10 mouse cellular contexts compared by ENCODE assay signal in the genomic region with DNA sequence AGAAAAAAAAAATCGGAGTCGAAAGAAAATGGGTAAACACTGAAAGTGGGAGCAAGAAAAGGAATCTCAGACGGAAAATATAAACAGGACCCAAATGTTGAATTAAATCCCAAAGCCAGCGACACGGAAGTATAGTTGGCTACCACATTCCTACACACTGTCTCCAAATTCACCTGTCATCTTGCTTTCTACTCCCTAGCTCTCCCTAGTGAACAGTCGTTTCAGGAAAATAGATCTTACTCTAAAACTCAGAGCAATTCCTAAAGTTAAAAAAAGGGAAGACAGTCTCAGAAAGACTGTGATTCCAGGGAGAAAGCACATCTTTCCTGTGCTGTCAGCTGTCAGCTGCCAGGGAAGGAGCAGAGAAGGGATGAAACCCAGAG. TPM values are rescaled to one million over a fixed set of nuclear protein-coding genes. Genes with fewer than 3 reads are reported as not detected.
DNase-seq lines count a peak whose midpoint lies in the region; ATAC-seq and TF ChIP-seq lines count a peak whose summit lies in the region.
"Had no signal": no experiment of that assay in that cellular context is flagged by ENCODE, and none has a peak within 500 bp of the region (broad histone marks: within the 10 kb centered on the region; RNA-seq: fewer than 3 reads in every experiment).

No protein-coding gene starts in this region.

- peak overlapping the region; percentile 42 for H3K4me3 ChIP-seq in heart, embryonic 11.5 days (ENCODE audit: low read depth, low read length)
- 0 out of 2 replicates have a peak overlapping the region, but pooled peaks have one; percentile 37 for H3K4me3 ChIP-seq in ES-Bruce4 (ENCODE audit: low read depth, low read length)
- peak overlapping the region; percentile 43 for H3K4me3 ChIP-seq in hindbrain, embryonic 11.5 days (ENCODE audit: low read depth, low read length)
- H3K4me3 ChIP-seq in liver, postnatal 0 days (ENCODE audit: low read depth, low read length): no peak overlapping the region
- H3K4me3 ChIP-seq: gastrocnemius, adult 2 months; megakaryocyte, embryonic 14.5 days had no signal

- H3K4me1 ChIP-seq in heart, embryonic 11.5 days (ENCODE audit: control insufficient read depth, insufficient read depth, low read length): no peaks in the 10 kb centered on the region
- H3K4me1 ChIP-seq in ES-Bruce4 (ENCODE audit: control insufficient read depth, insufficient read depth, low read length): no peaks in the 10 kb centered on the region
- 0 out of 2 replicates have a peak, but pooled peaks cover 2% of the 10 kb centered on the region for H3K4me1 ChIP-seq in hindbrain, embryonic 11.5 days (replicated peaks; ENCODE audit: control insufficient read depth, insufficient read depth, low read length)
- H3K4me1 ChIP-seq in liver, postnatal 0 days (ENCODE audit: insufficient read depth): no peaks in the 10 kb centered on the region

- TF ChIP-seq CTCF in ES-Bruce4 (IDR thresholded peaks at IDR 0.05; ENCODE audit: low read depth, low read length): no peak
- no peak for TF ChIP-seq CTCF in liver, postnatal 0 days (IDR thresholded peaks at IDR 0.05; ENCODE audit: low read depth)

- DNase-seq in heart, adult 11 months: no peak
- DNase-seq in hindbrain, embryonic 11.5 days (ENCODE audit: low spot score): no peak
- no peak for DNase-seq in liver, postnatal 0 days
- DNase-seq in T-cell, adult 2 months (ENCODE audit: low spot score): no peak
- DNase-seq in thymus, postnatal 36 days: no peak
- no peak for DNase-seq in gastrocnemius, postnatal 4 days (ENCODE audit: low spot score in 2 of 2)

- H3K27ac ChIP-seq in heart, embryonic 11.5 days (ENCODE audit: low read depth, low read length): no peak overlapping the region
- no peak overlapping the region for H3K27ac ChIP-seq in ES-Bruce4 (ENCODE audit: insufficient read depth, low read length)
- no peak overlapping the region for H3K27ac ChIP-seq in hindbrain, embryonic 11.5 days (ENCODE audit: low read depth, low read length)
- H3K27ac ChIP-seq in liver, postnatal 0 days (ENCODE audit: low read depth): no peak overlapping the region
- H3K27ac ChIP-seq: gastrocnemius, adult 2 months had no signal

- no peak overlapping the region for H3K9ac ChIP-seq in heart, embryonic 11.5 days (ENCODE audit: low read depth, low read length)
- H3K9ac ChIP-seq in ES-Bruce4 (ENCODE audit: low read depth, poor library complexity, severe bottlenecking): no peak overlapping the region
- no peak overlapping the region for H3K9ac ChIP-seq in hindbrain, embryonic 11.5 days (ENCODE audit: low read depth, low read length)
- no peak overlapping the region for H3K9ac ChIP-seq in liver, postnatal 0 days (replicated peaks)

- 56% methylated on average over 6 of the region's 6 CpGs for WGBS in heart, embryonic 11.5 days (ENCODE audit: insufficient replicate concordance)
- 59% methylated on average over 6 of the region's 6 CpGs for WGBS in hindbrain, embryonic 11.5 days
- 48% methylated on average over 6 of the region's 6 CpGs for WGBS in liver, postnatal 0 days (ENCODE audit: insufficient replicate concordance)

- no peak for TF ChIP-seq POLR2A in ES-Bruce4 (IDR thresholded peaks at IDR 0.05; ENCODE audit: insufficient read depth, low read length)

- H3K4me2 ChIP-seq in heart, embryonic 11.5 days: peak overlapping the region; percentile 84
- H3K4me2 ChIP-seq in hindbrain, embryonic 11.5 days (replicated peaks; ENCODE audit: low read depth, low read length): peak overlapping the region; percentile 94
- peak overlapping the region; percentile 26; the same call in 1 of the 2 replicates for H3K4me2 ChIP-seq in liver, postnatal 0 days (ENCODE audit: low read depth, low read length)

- peaks cover 8% of the 10 kb centered on the region; the same call in 1 of the 2 replicates for H3K27me3 ChIP-seq in heart, embryonic 11.5 days (ENCODE audit: control insufficient read depth, insufficient read depth, low read length)
- H3K27me3 ChIP-seq in ES-Bruce4 (ENCODE audit: control insufficient read depth, insufficient read depth, low read length, poor library complexity, severe bottlenecking): no peaks in the 10 kb centered on the region
- 0 out of 2 replicates have a peak, but pooled peaks cover 3% of the 10 kb centered on the region for H3K27me3 ChIP-seq in hindbrain, embryonic 11.5 days (ENCODE audit: control insufficient read depth, insufficient read depth, low read length)
- peaks cover 11% of the 10 kb centered on the region; the same call in 1 of the 2 replicates for H3K27me3 ChIP-seq in liver, postnatal 0 days (ENCODE audit: insufficient read depth, low read length)

- no peak for TF ChIP-seq EP300 in ES-Bruce4 (IDR thresholded peaks at IDR 0.05; ENCODE audit: insufficient read depth, low read depth, low read length)
- no peak for TF ChIP-seq EP300 in liver, postnatal 0 days (IDR thresholded peaks at IDR 0.05; ENCODE audit: low read depth)

- no peak for ATAC-seq in heart, embryonic 11.5 days (replicated peaks; ENCODE audit: insufficient number of reproducible peaks, low FRiP score, low TSS enrichment)
- 0 out of 2 replicates have a peak, but pooled peaks have one; percentile 13 for ATAC-seq in hindbrain, embryonic 11.5 days (ENCODE audit: low FRiP score)
- ATAC-seq in liver, postnatal 0 days: no peak

- no peaks in the 10 kb centered on the region for H3K36me3 ChIP-seq in heart, embryonic 11.5 days (ENCODE audit: control insufficient read depth, insufficient read depth, low read length)
- no peaks in the 10 kb centered on the region for H3K36me3 ChIP-seq in ES-Bruce4 (ENCODE audit: control insufficient read depth, insufficient read depth, low read length, poor library complexity, severe bottlenecking)
- H3K36me3 ChIP-seq in hindbrain, embryonic 11.5 days (ENCODE audit: control insufficient read depth, insufficient read depth, low read length): no peaks in the 10 kb centered on the region
- H3K36me3 ChIP-seq in liver, postnatal 0 days (replicated peaks; ENCODE audit: insufficient read depth, low read length): no peaks in the 10 kb centered on the region

- H3K9me3 ChIP-seq in heart, embryonic 11.5 days (replicated peaks; ENCODE audit: control insufficient read depth, low read length): no peaks in the 10 kb centered on the region
- no peaks in the 10 kb centered on the region for H3K9me3 ChIP-seq in ES-Bruce4 (replicated peaks; ENCODE audit: control insufficient read depth, insufficient read depth, low read length, poor library complexity, severe bottlenecking)
- H3K9me3 ChIP-seq in hindbrain, embryonic 11.5 days (ENCODE audit: control insufficient read depth, low read length): no peaks in the 10 kb centered on the region
- H3K9me3 ChIP-seq in liver, postnatal 0 days (ENCODE audit: low read length): no peaks in the 10 kb centered on the region

RNA-seq across cellular contexts. Expression of a gene that starts 0.3 kb away (rescaled TPM):
- polyA plus RNA-seq in heart, embryonic 11.5 days (2014; fragmentation: Nextera tagmentation; extraction: Ambion mirVana): 0.06 and 0.19 TPM in 2 replicates
- not detected in 2 replicates for polyA plus RNA-seq in ES-Bruce4 (2011; ENCODE audit: insufficient read depth, insufficient read length, low read depth, missing spikeins)
- 1.2 and 1.4 TPM in 2 replicates for polyA plus RNA-seq in hindbrain, embryonic 11.5 days (2014; fragmentation: Nextera tagmentation; extraction: Ambion mirVana)
- 0.02 TPM in 1 of 2 replicates, not detected in the other for polyA plus RNA-seq in liver, postnatal 0 days (2015; fragmentation: Nextera tagmentation; extraction: Ambion mirVana)
- not detected for total RNA-seq in gastrocnemius, postnatal 4 days (2021)
- total RNA-seq: gastrocnemius, adult 2 months had no signal

Comparison
In these comparisons a context has a peak if more than half of its experiments do, and no peak if none do; other contexts are left out.
1. H3K4me2 ChIP-seq: peak in every context shown above with its lines; median percentile 94 in hindbrain, embryonic 11.5 days; 84 in heart, embryonic 11.5 days; 26 in liver, postnatal 0 days.